Mouse (Mus musculus) bone marrow, adult 2 months (tissue): Measurements from ENCODE around the gene Gm14393.
"Not testable (repeated sequence)": the region's sequence is repeated elsewhere in the genome, so short reads cannot be mapped to it uniquely, and the experiment has no call there.

Experiments
- CTCF ChIP-seq: fragments of 200-500 bp; IDR thresholded peaks from 2 replicates; pipeline ENCODE4 v1.5.1; 2011; ENCODE audit warnings: low read length, control low read depth; ENCODE audit not compliant: control insufficient read depth, insufficient read depth
- POLR2A ChIP-seq: fragments of 200-500 bp; IDR thresholded peaks from 2 replicates; pipeline ENCODE4 v1.6.1; 2011; ENCODE audit warnings: low read depth, mild to moderate bottlenecking, control low read depth, low read length, borderline replicate concordance; ENCODE audit not compliant: control insufficient read depth

- TF ChIP-seq CTCF, POLR2A: not testable (repeated sequence)
Observed at GRCm38 (mm10) chr2:175044268-175044667, 23.3 kb downstream of the Gm14393 start.
